Mouse (Mus musculus) NIH3T3 (cell line): ENCODE results near the gene Rasl11a.
"Not testable (repeated sequence)": the region's sequence is repeated elsewhere in the genome, so short reads cannot be mapped to it uniquely, and the experiment has no call there.

Experiments
- DNase-seq: peaks from one replicate; pipeline ENCODE4 v3.0.0-alpha.2; 2012; ENCODE audit warnings: low read depth

Rasl11a gene

DNA sequence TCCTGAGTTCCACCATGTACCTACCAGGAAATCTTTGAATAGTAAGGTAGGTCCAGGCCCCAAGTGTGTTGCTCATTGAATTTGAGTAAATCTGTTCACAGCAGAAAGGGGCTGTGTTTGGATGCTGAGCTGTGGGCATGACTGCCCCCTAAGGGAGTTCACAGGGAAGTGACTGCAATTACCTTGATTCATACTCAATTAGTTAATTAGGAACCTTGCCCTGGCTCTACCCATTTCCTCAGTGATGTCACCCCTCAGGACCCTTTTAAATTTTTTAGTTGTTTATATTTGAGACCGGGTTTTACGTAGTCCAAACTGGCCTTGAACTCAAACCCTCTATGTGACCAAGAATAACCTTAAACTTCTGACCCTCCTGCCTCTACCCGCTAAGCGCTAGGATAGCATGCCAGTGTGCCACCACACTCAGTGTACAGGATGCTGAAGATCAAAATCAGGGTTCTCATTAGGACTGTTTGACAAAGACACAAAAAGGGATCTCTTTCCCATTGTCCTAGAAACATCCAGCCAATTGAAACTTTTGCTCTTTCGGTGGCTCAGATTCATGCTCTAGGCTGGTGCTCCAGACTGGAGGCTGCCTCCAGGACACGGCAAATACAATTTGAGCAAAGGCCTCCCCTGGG lies 450 bp upstream of the Rasl11a start:
- no peak for DNase-seq

DNA sequence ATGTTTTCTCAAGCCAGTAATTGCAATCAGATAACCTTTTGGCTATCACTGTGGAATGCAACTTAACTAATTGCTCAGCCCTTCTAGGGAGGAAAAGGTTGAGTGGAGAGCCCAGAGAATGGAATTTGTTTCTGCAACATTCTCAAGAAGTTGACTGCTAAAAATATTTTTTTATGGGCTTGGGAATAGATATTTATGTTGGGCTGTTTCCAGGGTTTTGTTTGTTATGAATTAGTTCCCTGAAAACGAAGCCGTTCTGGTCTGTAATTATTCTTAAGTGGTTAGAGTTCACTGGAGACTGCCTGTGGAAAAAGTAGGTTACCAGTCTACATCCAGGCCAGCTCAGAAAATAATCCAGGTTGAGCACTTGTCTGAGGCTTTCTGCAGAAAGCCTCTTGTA lies 1.6 kb downstream of the Rasl11a start:
- peak; percentile 59 for DNase-seq

DNA sequence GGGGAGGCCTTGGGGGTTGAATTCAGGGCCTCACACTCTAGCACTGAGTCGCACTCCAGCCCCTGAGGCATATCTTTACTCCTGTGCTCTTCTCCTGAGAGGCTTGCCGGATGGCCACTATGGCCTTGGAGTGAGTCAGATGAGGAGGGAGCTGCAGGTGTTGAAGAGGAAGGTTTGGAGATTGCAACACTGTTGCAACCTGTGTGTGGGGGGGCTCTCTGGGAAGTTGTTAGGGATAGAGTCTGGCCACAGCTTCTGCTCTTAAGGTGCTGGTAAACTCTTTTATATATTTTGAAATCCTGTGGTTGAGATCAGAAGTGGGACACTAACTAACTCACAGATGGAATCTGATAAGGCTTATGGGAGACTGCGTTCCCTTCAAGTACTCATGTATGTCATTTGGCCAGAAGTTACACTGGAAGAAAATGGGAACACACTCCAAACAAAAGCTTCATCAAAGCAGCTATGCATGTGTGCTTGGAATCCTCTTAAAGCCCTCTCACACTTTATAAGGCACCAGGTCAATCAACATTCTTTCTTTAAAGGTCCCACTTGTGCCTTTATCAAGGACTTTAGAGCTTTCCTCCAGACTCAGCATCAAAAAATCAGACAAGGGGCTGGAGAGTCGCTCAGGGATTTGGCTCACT lies 4.2 kb downstream of the Rasl11a start:
- DNase-seq, result no peak

DNA sequence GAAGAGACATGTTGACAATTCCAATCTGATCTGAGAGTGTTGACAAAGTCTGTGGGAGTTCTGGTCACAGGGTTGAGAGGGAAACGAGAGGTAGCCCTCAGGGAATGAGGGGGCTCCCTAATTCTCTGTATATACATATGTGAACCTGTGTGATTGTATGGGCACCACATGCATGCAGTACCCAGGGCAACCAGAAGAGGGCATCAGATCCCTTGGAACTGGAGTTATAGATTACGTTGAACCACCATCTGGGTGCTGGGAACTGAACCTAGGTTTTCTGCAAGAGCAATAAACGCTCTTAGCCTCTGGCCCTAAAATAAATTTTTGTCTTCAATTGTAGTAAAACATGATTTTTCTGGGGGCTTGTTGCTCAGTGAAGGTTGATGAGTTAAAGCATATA lies 11.2 kb downstream of the Rasl11a start:
- DNase-seq, result no peak

DNA sequence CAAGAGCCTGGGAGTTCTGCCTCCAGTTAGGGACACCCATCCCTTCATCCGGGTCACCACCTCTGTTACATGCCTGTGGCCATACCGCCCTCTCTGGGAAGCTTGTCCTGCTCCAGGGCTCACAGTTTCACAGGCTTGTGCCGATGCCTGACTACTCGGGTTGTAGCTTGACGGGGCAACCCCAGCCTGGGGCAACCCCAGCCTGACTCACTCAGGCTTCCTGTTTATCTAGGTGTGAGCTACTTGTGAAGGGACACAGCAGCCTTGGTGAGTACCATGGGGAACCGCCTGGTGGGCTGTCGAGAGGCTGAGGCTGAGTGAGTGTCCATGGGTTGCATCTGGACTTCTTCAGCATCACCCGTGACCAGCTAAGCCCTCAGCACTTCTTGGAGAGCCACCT lies 12.7 kb downstream of the Rasl11a start:
- DNase-seq, result no peak

DNA sequence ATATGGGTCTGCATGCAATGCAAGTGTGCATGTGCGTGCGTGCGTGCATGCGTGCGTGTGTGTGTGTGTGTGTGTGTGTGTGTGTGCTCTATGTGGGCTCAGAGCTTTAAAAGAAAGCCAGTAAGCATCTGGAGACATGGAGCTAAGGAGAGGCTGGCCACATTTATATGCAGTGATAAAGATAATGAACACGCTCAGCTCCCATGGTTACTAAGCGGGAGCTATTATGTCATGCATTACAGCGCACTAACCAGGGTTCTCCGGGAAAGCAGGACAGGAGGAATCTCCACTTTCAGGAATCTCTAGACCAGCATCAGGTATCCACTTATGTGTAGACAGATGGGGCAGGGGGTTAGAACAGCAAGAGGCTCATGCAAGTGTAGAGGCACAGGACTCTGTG lies 13.9 kb downstream of the Rasl11a start:
- DNase-seq, result no peak

DNA sequence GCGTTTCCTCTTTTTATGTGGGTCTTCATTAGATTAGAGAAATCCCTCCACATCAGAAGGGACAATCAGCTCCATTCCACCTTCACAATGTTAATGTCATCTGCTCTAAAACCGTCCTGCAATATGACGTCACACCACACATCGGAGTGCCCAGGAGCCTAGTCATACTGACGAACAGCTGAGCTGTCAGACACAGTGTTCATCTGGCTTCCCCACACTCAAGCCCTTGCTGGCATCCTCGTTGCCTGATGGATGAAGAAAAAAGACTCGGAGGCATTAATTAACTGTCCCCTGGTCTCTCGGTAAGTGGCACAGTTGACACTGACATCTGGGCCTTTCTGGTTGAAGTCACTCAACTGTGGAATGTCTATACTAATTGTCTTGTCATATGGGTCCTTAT lies 14.4 kb downstream of the Rasl11a start:
- DNase-seq, result no peak

DNA sequence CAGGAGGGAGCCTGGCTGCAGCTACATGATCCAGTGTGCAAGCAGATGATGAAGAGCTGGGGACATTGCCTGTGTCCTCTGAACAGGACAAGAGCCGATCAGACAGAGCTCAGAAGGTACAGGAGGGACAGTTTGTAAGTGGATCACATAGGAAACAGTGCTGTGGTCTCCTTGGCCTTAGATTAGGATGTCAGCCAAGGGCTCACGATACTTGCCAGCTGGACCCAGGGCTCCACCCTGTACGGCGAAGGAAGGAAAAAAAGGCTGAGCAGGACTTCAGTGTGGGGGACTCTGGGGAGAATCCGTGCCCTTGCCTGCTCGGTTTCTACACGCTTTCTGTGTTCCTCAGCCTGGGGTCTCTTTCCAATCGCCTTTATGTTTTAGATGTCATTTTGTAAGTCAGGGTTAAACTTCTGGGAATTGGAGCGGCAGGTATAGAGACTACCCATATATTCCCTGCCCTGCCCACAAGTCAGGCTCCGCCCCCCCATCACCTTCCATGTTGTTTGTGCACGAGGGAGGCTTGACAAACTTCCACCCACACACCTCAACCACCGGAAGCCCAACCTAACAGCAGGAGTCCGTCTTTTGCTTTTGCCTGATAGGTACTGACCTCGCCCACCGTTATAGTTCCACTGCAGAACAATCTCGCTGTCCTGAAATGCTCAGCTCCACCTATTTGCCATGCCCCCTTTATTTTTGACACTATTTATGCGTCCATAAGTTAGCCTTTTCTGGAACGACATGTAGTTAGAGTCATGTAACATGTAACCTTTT lies 15.5 kb downstream of the Rasl11a start:
- no peak for DNase-seq

DNA sequence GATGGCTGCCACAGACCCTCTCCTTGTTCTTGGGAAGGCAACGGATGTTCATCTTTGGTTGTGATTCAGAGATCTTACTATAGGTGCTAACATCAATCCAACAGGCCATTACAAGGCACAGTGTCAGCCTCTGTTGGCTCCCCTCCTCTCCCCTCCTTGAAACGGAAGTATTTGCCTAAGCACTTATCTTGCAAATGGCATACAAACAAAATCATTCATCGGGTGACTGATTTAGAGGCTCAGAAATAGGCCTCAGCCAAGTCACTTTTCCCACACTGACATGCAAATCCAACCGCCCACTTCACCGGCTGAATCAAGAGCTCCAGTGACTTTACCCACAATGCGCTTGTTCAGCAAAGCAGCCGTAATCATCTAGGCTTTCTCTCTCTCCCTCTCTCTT lies 16.7 kb downstream of the Rasl11a start:
- no peak for DNase-seq

DNA sequence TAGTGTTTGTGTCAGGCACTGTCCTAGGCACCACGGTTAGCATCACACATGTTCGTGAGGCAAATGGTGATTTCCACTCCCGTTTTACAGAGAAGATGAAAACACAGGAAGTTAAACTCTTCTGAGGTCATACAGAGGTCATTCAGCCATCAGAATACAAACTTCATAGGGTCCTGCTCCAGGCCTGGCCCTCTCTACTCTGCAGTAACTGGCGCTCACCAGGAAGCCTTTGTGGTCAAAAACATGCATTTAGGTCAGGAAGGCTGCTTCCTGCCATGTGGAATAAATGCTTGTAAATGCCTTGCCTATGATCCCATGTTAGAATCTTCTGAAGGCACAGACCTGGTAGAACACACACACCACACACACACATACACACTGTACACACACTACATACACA lies 20.6 kb downstream of the Rasl11a start:
- DNase-seq, result no peak

DNA sequence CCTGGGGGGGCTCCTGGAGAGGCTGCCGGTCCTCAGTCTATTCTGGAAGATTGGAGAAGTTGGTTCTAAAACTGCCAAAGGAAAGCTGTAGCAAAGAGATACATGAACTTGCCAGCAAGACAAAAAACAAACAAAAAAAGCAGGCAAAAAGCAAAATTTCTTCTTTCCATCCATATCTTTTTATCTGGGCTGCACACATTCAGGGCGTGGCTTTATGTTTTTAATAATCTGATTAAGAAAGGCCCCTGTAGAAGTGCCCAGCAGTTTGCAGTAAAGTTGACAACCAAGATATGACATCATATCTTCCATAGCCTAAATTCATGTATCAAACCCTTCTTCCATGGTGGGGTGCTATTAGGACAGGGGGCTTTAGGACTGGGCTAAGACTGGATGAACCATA lies 21.4 kb downstream of the Rasl11a start:
- DNase-seq, result no peak

DNA sequence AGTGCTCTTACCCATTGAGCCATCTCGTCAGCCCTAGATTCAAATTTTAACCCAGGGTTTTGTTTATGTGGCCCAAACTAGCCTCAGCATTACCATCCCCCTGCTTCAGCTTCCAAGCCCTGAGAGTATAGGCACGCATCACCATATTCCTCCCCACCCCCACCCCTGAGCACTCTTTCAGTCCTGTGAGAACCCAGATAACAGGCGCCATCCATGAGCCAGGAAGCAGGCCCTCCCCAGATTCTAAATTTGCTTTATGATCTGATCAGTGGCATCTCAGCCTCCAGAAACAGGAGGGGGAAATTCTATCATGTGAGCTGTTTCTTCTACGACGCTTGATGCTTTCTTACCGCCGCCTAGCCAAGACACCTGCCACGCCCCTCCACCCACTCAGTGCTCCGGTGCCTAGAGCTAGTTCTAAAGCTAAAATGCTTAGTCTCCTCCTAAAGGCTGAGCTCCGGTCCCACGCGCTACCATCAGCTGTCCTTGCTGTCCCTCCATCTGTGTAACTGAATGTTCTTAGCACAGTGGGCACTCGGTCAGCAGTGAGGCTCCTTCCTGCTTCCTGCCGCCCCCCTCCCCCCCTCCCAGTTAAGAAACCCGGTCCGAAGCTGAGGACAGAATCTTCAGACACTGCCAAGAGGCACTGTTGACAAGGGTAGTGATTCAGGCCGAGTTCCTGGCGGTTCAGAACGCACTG lies 22.5 kb downstream of the Rasl11a start:
- peak; percentile 92 for DNase-seq

DNA sequence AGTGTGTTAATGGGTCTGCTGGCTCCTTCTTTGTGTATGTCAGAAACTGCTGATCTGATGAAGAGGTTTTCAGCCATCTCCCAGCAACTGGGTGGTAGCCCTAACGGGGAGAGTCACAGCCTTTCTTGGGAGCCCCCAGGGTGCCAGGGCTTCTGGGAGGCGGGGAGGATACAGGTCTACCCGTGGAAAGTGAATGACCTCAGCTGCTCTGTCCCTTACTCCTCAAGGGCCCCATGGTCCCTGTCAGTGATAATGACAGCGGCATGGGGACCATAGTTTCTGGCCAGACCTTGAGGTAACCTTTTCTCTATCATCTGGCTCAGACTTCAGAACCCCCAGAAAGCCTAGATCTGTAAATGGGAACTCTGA lies 23.1 kb downstream of the Rasl11a start:
- no peak for DNase-seq

DNA sequence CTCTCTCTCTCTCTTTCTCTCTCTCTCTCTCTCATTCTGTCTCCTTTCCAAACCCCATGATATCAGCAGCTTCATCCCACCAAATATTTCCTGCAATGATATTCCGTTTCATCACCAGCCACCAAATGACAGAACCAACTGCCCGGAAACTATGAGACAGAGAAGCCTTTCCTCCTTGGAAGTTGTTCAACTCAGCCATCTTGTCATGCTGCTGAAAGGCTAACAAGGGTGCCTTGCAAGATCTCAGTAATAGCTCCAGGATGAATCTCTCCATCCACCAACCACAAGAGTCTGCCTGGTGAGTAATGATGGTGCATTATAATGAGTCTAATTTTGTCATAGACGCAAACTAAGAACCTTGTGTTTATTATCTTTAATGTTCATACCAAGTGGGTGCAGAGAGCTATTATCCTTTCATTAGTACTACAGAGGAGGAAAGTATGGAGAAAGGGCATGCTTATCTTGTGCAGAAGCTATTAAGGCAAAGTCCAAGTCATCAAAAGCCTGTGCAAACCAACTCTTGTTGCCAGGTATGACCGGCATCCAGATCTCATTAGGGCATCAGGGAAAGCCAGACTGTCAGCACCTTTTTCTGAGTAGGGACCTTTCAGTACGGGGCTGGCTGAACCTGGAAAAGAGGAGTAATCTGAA lies 28.2 kb downstream of the Rasl11a start:
- peak; percentile 66 for DNase-seq

DNA sequence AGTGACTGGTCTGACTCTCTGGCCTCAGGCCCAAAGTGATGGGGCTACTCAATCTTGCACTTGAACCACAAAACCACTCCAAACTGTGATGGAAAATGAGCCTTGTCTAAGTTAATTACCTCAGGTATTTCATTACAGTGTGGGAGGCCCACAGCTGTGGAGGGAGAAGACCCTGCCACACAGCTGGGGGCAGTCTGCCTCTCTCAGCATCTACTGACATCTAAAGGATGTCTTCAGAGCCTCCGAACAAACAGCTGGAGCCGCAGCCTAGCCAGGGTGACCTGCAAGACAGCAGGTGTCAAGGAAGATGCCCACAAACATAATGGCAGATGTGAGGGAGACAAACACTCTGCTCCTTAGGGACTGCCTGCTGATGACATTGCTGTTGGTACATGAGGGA lies 31.2 kb downstream of the Rasl11a start:
- DNase-seq, result no peak

DNA sequence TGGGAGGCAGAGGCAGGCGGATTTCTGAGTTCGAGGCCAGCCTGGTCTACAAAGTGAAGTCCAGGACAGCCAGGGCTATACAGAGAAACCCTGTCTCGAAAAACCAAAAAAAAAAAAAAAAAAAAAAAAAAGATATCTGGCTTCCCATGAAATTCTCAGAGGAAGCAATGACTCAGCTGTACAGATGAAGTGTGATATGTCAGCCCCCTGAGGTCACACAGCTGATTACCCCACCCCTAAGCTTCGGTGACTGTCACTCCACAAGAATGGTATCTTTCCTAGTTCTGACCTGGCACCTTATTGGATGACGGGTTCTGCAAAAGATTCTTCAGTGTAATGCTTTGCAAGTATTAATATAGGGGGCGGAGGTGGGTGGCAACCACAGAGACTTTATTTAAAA lies 33.0 kb downstream of the Rasl11a start:
- not testable (repeated sequence) for DNase-seq

DNA sequence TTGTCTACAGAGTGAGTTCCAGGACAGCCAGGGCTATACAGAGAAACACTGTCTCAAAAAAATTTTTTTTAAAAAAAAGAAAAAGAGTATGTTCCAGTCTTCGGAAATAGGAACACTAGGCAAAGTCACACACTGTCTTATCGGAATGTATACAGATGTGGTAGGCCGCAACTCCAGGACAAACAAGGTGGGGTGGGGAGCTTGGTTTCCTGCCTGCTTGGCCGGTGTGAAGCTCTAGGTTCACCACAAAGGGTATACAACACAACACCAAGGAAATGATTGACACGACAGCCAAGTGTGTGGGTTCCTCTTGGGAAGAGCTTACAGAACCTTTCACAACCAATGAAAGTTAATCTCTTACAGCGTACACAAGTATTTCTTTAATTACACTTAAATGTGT lies 37.4 kb downstream of the Rasl11a start:
- DNase-seq, result no peak

DNA sequence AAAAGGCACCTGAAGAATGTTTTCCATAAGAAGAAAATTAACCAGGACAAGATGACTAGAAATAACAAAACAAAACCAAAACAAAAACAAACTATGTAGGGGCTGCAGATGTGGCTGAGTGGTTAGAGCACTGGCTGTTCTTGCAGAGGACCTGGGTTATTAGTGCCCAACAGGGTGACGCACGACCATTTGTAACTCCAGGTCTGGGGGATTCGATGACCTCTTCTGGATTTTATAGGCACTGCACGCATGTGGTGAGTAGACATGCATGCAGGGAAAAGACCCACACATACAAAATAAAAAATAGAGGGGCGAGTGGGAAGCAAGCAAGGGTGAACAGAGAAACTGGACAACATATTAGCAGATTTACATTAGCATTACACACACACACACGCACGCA lies 38.2 kb downstream of the Rasl11a start:
- peak; percentile 27 for DNase-seq

DNA sequence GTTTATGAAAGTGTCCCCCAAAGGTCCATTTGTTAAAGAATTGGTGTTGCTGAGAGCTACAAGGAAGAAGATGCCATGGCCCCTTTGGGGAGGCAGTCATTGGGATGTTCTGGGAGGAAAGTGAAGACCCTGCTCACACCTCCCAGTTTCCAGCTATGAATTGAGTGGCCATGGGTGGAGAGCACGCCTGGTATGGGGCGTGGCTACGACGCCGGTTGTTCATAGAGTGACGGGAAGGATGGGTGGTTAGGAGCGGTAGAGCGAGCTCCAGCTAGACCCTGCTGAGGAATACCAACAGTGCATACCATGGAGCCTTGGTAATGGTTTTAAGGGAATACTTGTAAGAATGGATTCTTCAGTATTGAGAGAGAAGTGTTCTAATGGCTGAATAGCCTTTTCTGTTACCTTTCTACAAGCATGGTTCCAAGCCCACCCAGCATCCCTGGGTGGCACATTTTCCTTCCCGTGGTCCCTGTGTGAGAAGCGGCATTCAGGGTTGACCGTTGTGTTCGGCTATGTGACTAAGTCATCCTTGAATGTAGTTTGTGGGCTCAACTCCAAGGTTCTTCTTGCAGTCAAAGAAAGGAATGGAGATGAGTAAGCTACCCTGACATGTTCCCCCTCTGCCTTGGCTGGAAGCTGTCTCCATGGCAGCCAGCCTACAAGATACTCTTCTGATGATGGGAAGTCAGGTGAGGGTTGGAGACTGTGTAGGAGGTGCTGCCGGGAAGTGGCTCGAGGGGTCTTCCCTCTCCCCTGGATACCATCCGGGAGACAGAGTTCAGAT lies 38.8 kb downstream of the Rasl11a start:
- peak; percentile 89 for DNase-seq

DNA sequence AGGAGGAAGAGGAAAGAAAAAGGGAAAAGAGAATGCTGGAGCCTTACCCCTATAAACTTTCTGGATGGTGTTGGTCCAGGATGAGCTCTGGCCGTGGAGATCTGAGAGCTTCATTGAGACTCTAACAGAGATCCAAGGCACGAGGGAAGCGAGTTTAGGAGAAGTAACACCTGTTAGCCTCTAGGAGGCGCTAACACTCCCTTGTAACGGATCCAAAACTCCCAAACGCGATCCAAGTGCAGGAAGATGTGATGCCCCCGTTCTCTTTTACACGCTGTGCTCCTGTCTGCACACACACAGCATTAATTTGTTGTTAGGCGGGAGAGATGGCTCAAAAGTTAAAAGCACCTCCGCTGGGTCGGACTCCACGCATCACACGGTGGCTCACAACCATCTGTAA lies 46.3 kb downstream of the Rasl11a start:
- DNase-seq, result no peak

DNA sequence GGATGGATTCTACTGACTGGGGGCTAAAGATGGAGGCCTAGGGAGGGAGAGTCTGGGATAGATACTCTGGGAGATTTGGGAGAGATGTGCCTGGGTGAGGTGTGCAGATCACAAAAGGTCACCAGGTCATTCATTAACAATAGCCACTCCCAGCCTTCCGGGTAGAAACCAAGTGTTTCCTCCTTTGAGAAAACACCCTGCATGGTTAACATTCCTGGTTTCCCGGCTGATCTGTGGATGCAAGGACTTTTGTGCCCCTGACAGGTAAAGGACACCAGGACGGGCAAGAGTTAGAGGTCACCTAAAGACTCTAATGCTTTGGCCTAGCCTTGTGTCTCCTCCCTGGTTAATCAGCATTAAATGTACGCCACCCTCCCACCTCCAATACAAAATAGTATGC lies 48.0 kb downstream of the Rasl11a start:
- no peak for DNase-seq
